27 mouse cellular contexts compared by ENCODE assay signal in genomic region chr4:114958231-114958630, GRCm38 (mm10). TPM values are rescaled to one million over a fixed set of nuclear protein-coding genes. Genes with fewer than 3 reads are reported as not detected.
A peak's percentile ranks its signal among the peaks of the same experiment; 100 is the strongest.
DNase-seq lines count a peak whose midpoint lies in the region; ATAC-seq and TF ChIP-seq lines count a peak whose summit lies in the region.
"Had no signal": no experiment of that assay in that cellular context is flagged by ENCODE, and none has a peak within 500 bp of the region (broad histone marks: within the 10 kb centered on the region; RNA-seq: fewer than 3 reads in every experiment).

No protein-coding gene starts in this region.

- H3K27me3 ChIP-seq in forebrain, embryonic 14.5 days (replicated peaks; ENCODE audit: control insufficient read depth, insufficient read depth, low read length): no peaks in the 10 kb centered on the region
- H3K27me3 ChIP-seq in forebrain, embryonic 12.5 days: no peaks in the 10 kb centered on the region
- no peaks in the 10 kb centered on the region for H3K27me3 ChIP-seq in hindbrain, embryonic 12.5 days
- H3K27me3 ChIP-seq: intestine, embryonic 15.5 days; liver, embryonic 12.5 days; midbrain, embryonic 13.5 days; neural tube, embryonic 12.5 days had no signal

- H3K27ac ChIP-seq in forebrain, embryonic 14.5 days (ENCODE audit: low read depth, low read length): no peak overlapping the region
- H3K27ac ChIP-seq in forebrain, embryonic 12.5 days: no peak overlapping the region
- peak overlapping the region; percentile 73 for H3K27ac ChIP-seq in layer of hippocampus, adult 2 months
- H3K27ac ChIP-seq in hindbrain, embryonic 12.5 days: no peak overlapping the region
- H3K27ac ChIP-seq: forebrain, embryonic 13.5 days; intestine, embryonic 15.5 days; limb, embryonic 13.5 days; liver, embryonic 12.5 days; midbrain, embryonic 13.5 days; neural tube, embryonic 12.5 days had no signal

- no peak for ATAC-seq in forebrain, embryonic 14.5 days
- no peak for ATAC-seq in forebrain, embryonic 12.5 days (ENCODE audit: low FRiP score)
- ATAC-seq in hindbrain, embryonic 12.5 days (ENCODE audit: low FRiP score): no peak
- ATAC-seq: forebrain, embryonic 13.5 days; hindbrain, embryonic 16.5 days; intestine, embryonic 15.5 days; liver, embryonic 12.5 days; midbrain, embryonic 13.5 days had no signal

- no peak overlapping the region for H3K4me2 ChIP-seq in forebrain, embryonic 14.5 days (ENCODE audit: low read length)
- no peak overlapping the region for H3K4me2 ChIP-seq in forebrain, embryonic 12.5 days
- no peak overlapping the region for H3K4me2 ChIP-seq in hindbrain, embryonic 12.5 days (replicated peaks)
- H3K4me2 ChIP-seq: forebrain, embryonic 13.5 days; intestine, embryonic 15.5 days; limb, embryonic 13.5 days; liver, embryonic 12.5 days; midbrain, embryonic 13.5 days; neural tube, embryonic 12.5 days had no signal

- no peak overlapping the region for H3K4me3 ChIP-seq in forebrain, embryonic 14.5 days (ENCODE audit: low read depth, low read length)
- H3K4me3 ChIP-seq in forebrain, embryonic 12.5 days (replicated peaks): no peak overlapping the region
- no peak overlapping the region for H3K4me3 ChIP-seq in layer of hippocampus, adult 2 months
- H3K4me3 ChIP-seq in hindbrain, embryonic 12.5 days: no peak overlapping the region
- H3K4me3 ChIP-seq: forebrain, embryonic 13.5 days; intestine, embryonic 15.5 days; limb, embryonic 13.5 days; liver, embryonic 12.5 days; midbrain, embryonic 13.5 days; neural tube, embryonic 12.5 days had no signal

- 49% methylated on average over 2 of the region's 2 CpGs for WGBS in forebrain, embryonic 14.5 days
- 88% methylated on average over 2 of the region's 2 CpGs for WGBS in forebrain, embryonic 12.5 days
- WGBS in hindbrain, embryonic 12.5 days: 87% methylated on average over 2 of the region's 2 CpGs

- H3K9ac ChIP-seq in forebrain, embryonic 14.5 days (ENCODE audit: low read length): no peak overlapping the region
- no peak overlapping the region for H3K9ac ChIP-seq in forebrain, embryonic 12.5 days
- H3K9ac ChIP-seq in hindbrain, embryonic 12.5 days: no peak overlapping the region
- H3K9ac ChIP-seq: forebrain, embryonic 13.5 days; intestine, embryonic 15.5 days; limb, embryonic 13.5 days; liver, embryonic 12.5 days; midbrain, embryonic 13.5 days; neural tube, embryonic 12.5 days had no signal

- peak; percentile 13; the same call in 1 of the 2 replicates for TF ChIP-seq CTCF in layer of hippocampus, adult 2 months (conservative IDR thresholded peaks at IDR 0.05)

- no peaks in the 10 kb centered on the region for H3K4me1 ChIP-seq in forebrain, embryonic 14.5 days (ENCODE audit: control insufficient read depth, insufficient read depth, low read length)
- H3K4me1 ChIP-seq in forebrain, embryonic 12.5 days: no peaks in the 10 kb centered on the region
- no peaks in the 10 kb centered on the region for H3K4me1 ChIP-seq in hindbrain, embryonic 12.5 days
- H3K4me1 ChIP-seq: forebrain, embryonic 13.5 days; intestine, embryonic 15.5 days; limb, embryonic 13.5 days; liver, embryonic 12.5 days; midbrain, embryonic 13.5 days; neural tube, embryonic 12.5 days had no signal

- peak; percentile 16 for DNase-seq in forebrain, embryonic 14.5 days (ENCODE audit: low spot score)
- DNase-seq in layer of hippocampus, adult 2 months (ENCODE audit: low spot score in 2 of 2): peak; percentile 30 to 56
- no peak for DNase-seq in layer of hippocampus, postnatal 36 days
- DNase-seq in fat pad, adult 2 months (ENCODE audit: extremely low read depth, low read depth, low spot score): peak; percentile 26
- DNase-seq in gastrocnemius, postnatal 36 days: no peak
- DNase-seq: adrenal gland, postnatal 25 days; cerebellum, adult 11 months; cerebellum, postnatal 10 days; gastrocnemius, postnatal 14 days; kidney, postnatal 25 days; lung, postnatal 10 days; right cerebral cortex, postnatal 14 days; thymus, postnatal 25 days had no signal

- peaks cover 12% of the 10 kb centered on the region for H3K36me3 ChIP-seq in forebrain, embryonic 14.5 days (ENCODE audit: control insufficient read depth, insufficient read depth, low read length)
- H3K36me3 ChIP-seq in forebrain, embryonic 12.5 days (replicated peaks): peaks cover 21% of the 10 kb centered on the region
- peaks cover 23% of the 10 kb centered on the region for H3K36me3 ChIP-seq in hindbrain, embryonic 12.5 days

- intact Hi-C loops in gastrocnemius, postnatal 36 days (cut with DNase I): no loop called here

- no peaks in the 10 kb centered on the region for H3K9me3 ChIP-seq in forebrain, embryonic 14.5 days (replicated peaks; ENCODE audit: control insufficient read depth, low read length)
- H3K9me3 ChIP-seq in forebrain, embryonic 12.5 days: no peaks in the 10 kb centered on the region
- no peaks in the 10 kb centered on the region for H3K9me3 ChIP-seq in hindbrain, embryonic 12.5 days (replicated peaks)
- H3K9me3 ChIP-seq: forebrain, embryonic 13.5 days; intestine, embryonic 15.5 days; limb, embryonic 13.5 days; liver, embryonic 12.5 days; midbrain, embryonic 13.5 days; neural tube, embryonic 12.5 days had no signal

RNA-seq across cellular contexts. Expression of gene Cmpk1, which starts 28.8 kb away (rescaled TPM):
- 165 and 189 TPM in 2 replicates for polyA plus RNA-seq in forebrain, embryonic 14.5 days (2014; fragmentation: Nextera tagmentation; extraction: Ambion mirVana)
- polyA plus RNA-seq in forebrain, embryonic 12.5 days (2016; fragmentation: Nextera tagmentation; extraction: Ambion mirVana): 123 and 129 TPM in 2 replicates
- 10 to 100 TPM; 64.7 to 67.1 TPM for total RNA-seq in layer of hippocampus, adult 2 months (2021)
- 10 to 100 TPM; 62.8 to 70.5 TPM for total RNA-seq in layer of hippocampus, postnatal 36 days (2021)
- total RNA-seq in gastrocnemius, postnatal 36 days (2021): 10 to 100 TPM; 18.1 to 20.2 TPM
- polyA plus RNA-seq in hindbrain, embryonic 12.5 days (2016; fragmentation: Nextera tagmentation; extraction: Ambion mirVana): 137 and 161 TPM in 2 replicates

RNA-seq across cellular contexts. Expression of gene Foxe3, which starts 32.4 kb away (rescaled TPM):
- polyA plus RNA-seq in forebrain, embryonic 14.5 days (2014; fragmentation: Nextera tagmentation; extraction: Ambion mirVana): not detected in 2 replicates
- polyA plus RNA-seq in forebrain, embryonic 12.5 days (2016; fragmentation: Nextera tagmentation; extraction: Ambion mirVana): not detected in 2 replicates
- total RNA-seq in layer of hippocampus, adult 2 months (2021): not detected
- total RNA-seq in layer of hippocampus, postnatal 36 days (2021): not detected
- not detected for total RNA-seq in gastrocnemius, postnatal 36 days (2021)
- polyA plus RNA-seq in hindbrain, embryonic 12.5 days (2016; fragmentation: Nextera tagmentation; extraction: Ambion mirVana): not detected in 2 replicates
- total RNA-seq: adrenal gland, postnatal 25 days; gastrocnemius, postnatal 14 days; hematopoietic stem cell, adult 5-6 weeks; left cerebral cortex, postnatal 25 days; megakaryocyte, adult 5-6 weeks had no signal
- polyA plus RNA-seq: forebrain, embryonic 13.5 days; heart, postnatal 0 days; hindbrain, embryonic 16.5 days; intestine, embryonic 15.5 days; kidney, embryonic 14.5 days; limb, embryonic 13.5 days; liver, embryonic 12.5 days; midbrain, embryonic 13.5 days; neural tube, embryonic 12.5 days had no signal

RNA-seq across cellular contexts. Expression of gene Stil, which starts 41.7 kb away (rescaled TPM):
- 8.2 and 8.8 TPM in 2 replicates for polyA plus RNA-seq in forebrain, embryonic 14.5 days (2014; fragmentation: Nextera tagmentation; extraction: Ambion mirVana)
- 20.7 and 21.0 TPM in 2 replicates for polyA plus RNA-seq in forebrain, embryonic 12.5 days (2016; fragmentation: Nextera tagmentation; extraction: Ambion mirVana)
- total RNA-seq in layer of hippocampus, adult 2 months (2021): under 1 TPM; 0.27 to 0.69 TPM
- total RNA-seq in layer of hippocampus, postnatal 36 days (2021): under 1 TPM; 0.33 to 0.35 TPM
- under 1 TPM; 0.10 to 0.23 TPM for total RNA-seq in gastrocnemius, postnatal 36 days (2021)
- polyA plus RNA-seq in hindbrain, embryonic 12.5 days (2016; fragmentation: Nextera tagmentation; extraction: Ambion mirVana): 12.3 and 12.8 TPM in 2 replicates

RNA-seq across cellular contexts. Expression of gene Foxd2, which starts 49.6 kb away (rescaled TPM):
- polyA plus RNA-seq in forebrain, embryonic 14.5 days (2014; fragmentation: Nextera tagmentation; extraction: Ambion mirVana): 0.27 and 0.38 TPM in 2 replicates
- polyA plus RNA-seq in forebrain, embryonic 12.5 days (2016; fragmentation: Nextera tagmentation; extraction: Ambion mirVana): 1.1 and 2.8 TPM in 2 replicates
- total RNA-seq in layer of hippocampus, adult 2 months (2021): under 1 TPM in 1 of 2 experiments, not detected in 1; 0.18 TPM
- total RNA-seq in layer of hippocampus, postnatal 36 days (2021): under 1 TPM; 0.15 to 0.25 TPM
- total RNA-seq in gastrocnemius, postnatal 36 days (2021): under 1 TPM; 0.23 to 0.47 TPM
- 2.2 and 2.8 TPM in 2 replicates for polyA plus RNA-seq in hindbrain, embryonic 12.5 days (2016; fragmentation: Nextera tagmentation; extraction: Ambion mirVana)

Comparison
In these comparisons a context has a peak if more than half of its experiments do, and no peak if none do; other contexts are left out.
1. DNase-seq: peak in forebrain, embryonic 14.5 days (single experiment), layer of hippocampus, adult 2 months (2 of 2) and fat pad, adult 2 months (single experiment); none in layer of hippocampus, postnatal 36 days (0 of 2) and gastrocnemius, postnatal 36 days (0 of 2).